Mouse (Mus musculus): ENCODE measurements around the gene Actr3.
A peak's percentile ranks its signal among the peaks of the same experiment; 100 is the strongest.
"Not testable (repeated sequence)": the region's sequence is repeated elsewhere in the genome, so short reads cannot be mapped to it uniquely, and the experiment has no call there.

Gene Actr3

GRCm38 (mm10) chr1:125438826-125439225, 3.3 kb upstream of the Actr3 start:
- DNase-seq (ENCODE audit: low spot score in 2 of 2): no peak

GRCm38 (mm10) chr1:125437927-125438326, 2.4 kb upstream of the Actr3 start:
- no peak for DNase-seq (ENCODE audit: low spot score in 2 of 2)

- DNase-seq (ENCODE audit: low spot score in 2 of 2): no peak
These were observed 1.6 kb upstream of the Actr3 start for GRCm38 (mm10) chr1:125437161-125437560.

GRCm38 (mm10) chr1:125435018-125435368, 534 bp downstream of the Actr3 start:
- no peak for DNase-seq (ENCODE audit: low spot score in 2 of 2)

GRCm38 (mm10) chr1:125434485-125435001, 984 bp downstream of the Actr3 start:
- DNase-seq (ENCODE audit: low spot score in 2 of 2): peak; percentile 51 to 53

GRCm38 (mm10) chr1:125431286-125431685, 4.2 kb downstream of the Actr3 start:
- no peak for DNase-seq (ENCODE audit: low spot score in 2 of 2)

GRCm38 (mm10) chr1:125430737-125431136, 4.8 kb downstream of the Actr3 start:
- DNase-seq (ENCODE audit: low spot score in 2 of 2): no peak

- no peak for DNase-seq (ENCODE audit: low spot score in 2 of 2)
These were observed 5.5 kb downstream of the Actr3 start for GRCm38 (mm10) chr1:125429984-125430383.

- no peak for DNase-seq (ENCODE audit: low spot score in 2 of 2)
These were observed 7.2 kb downstream of the Actr3 start for GRCm38 (mm10) chr1:125428315-125428714.

- no peak for DNase-seq (ENCODE audit: low spot score in 2 of 2)
These were observed 9.0 kb downstream of the Actr3 start for GRCm38 (mm10) chr1:125426387-125427045.

- no peak for DNase-seq (ENCODE audit: low spot score in 2 of 2)
These were observed 15.6 kb downstream of the Actr3 start for GRCm38 (mm10) chr1:125419906-125420305.

GRCm38 (mm10) chr1:125418732-125419131, 16.8 kb downstream of the Actr3 start:
- DNase-seq (ENCODE audit: low spot score in 2 of 2): no peak

GRCm38 (mm10) chr1:125407220-125407619, 28.3 kb downstream of the Actr3 start:
- DNase-seq (ENCODE audit: low spot score in 2 of 2): no peak

- no peak for DNase-seq (ENCODE audit: low spot score in 2 of 2)
These were observed 40.1 kb downstream of the Actr3 start for GRCm38 (mm10) chr1:125395391-125395790.

- DNase-seq (ENCODE audit: low spot score in 2 of 2): not testable (repeated sequence)
These were observed 42.2 kb downstream of the Actr3 start for GRCm38 (mm10) chr1:125393324-125393723.

- DNase-seq (ENCODE audit: low spot score in 2 of 2): not testable (repeated sequence)
These were observed 45.3 kb downstream of the Actr3 start for GRCm38 (mm10) chr1:125390065-125390754.

- not testable (repeated sequence) for DNase-seq (ENCODE audit: low spot score in 2 of 2)
These were observed 45.9 kb downstream of the Actr3 start for GRCm38 (mm10) chr1:125389634-125390033.

GRCm38 (mm10) chr1:125388370-125388769, 47.2 kb downstream of the Actr3 start:
- DNase-seq (ENCODE audit: low spot score in 2 of 2): no peak

GRCm38 (mm10) chr1:125386217-125386616, 49.3 kb downstream of the Actr3 start:
- DNase-seq (ENCODE audit: low spot score in 2 of 2): no peak

- DNase-seq (ENCODE audit: low spot score in 2 of 2): peak in 1 of 2 experiments; percentile 7
These were observed 52.9 kb downstream of the Actr3 start for GRCm38 (mm10) chr1:125382622-125383021.

GRCm38 (mm10) chr1:125378889-125379288, 56.6 kb downstream of the Actr3 start:
- DNase-seq (ENCODE audit: low spot score in 2 of 2): no peak

GRCm38 (mm10) chr1:125372855-125373254, 62.7 kb downstream of the Actr3 start:
- no peak for DNase-seq (ENCODE audit: low spot score in 2 of 2)

GRCm38 (mm10) chr1:125370779-125371178, 64.7 kb downstream of the Actr3 start:
- peak; percentile 13 to 44 for DNase-seq (ENCODE audit: low spot score in 2 of 2)
